Mouse (Mus musculus): ENCODE results near the gene Blm.

DNA sequence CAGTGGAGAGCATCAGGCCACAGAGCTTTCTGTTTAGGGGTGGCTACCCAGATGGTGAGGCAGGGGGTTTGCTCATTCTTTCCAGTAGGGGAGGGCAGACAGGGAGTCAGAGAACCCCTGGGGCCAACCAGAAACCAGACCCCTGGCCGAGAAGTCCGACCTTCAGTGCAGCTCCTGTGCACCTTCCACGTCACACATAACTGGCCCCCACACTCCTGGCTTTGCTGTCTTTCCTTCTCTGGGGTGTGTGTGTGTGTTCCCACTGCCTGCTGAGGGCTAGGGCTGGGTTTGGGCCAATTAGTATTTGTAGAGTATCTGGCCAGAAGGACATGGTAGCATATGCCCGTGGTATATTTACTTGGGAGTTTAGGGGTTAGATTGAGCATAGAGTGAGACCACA is 84.6 kb downstream of the Blm start:
- TF ChIP-seq POLR2A (IDR thresholded peaks at IDR 0.05; ENCODE audit: borderline replicate concordance, extremely low read depth, low read depth, low read length), result no peak
- TF ChIP-seq CTCF (IDR thresholded peaks at IDR 0.05; ENCODE audit: insufficient read depth, low read length), result no peak

Measured in lung, adult 2 months (tissue).